Mouse (Mus musculus) cerebellum, adult 2 months (tissue): ENCODE measurements at regions not wholly inside any gene's neighbourhood (a gene's known extent, or its start where the extent isn't known, plus 50 kb on each side); places are given as distances from the start of the nearest gene placed in this dataset.

Source experiments
- DNase-seq, 2 experiments: peaks; one replicate each; pipeline ENCODE4 v3.0.0; 2021
- H3K27ac ChIP-seq: fragments of 200-500 bp; 2 replicates; pipeline ENCODE4 v1.5.1; 2012; ENCODE audit warnings: low read length, control low read depth, inconsistent platforms; ENCODE audit not compliant: insufficient read depth
- H3K27me3 ChIP-seq: fragments of 200-500 bp; 2 replicates; pipeline ENCODE4 v1.6.1; 2012; ENCODE audit warnings: inconsistent platforms, mild to moderate bottlenecking, low read length, moderate library complexity; ENCODE audit not compliant: control insufficient read depth, insufficient read depth
- H3K4me1 ChIP-seq: fragments of 200-500 bp; 2 replicates; pipeline ENCODE4 v1.6.1; 2011; ENCODE audit warnings: low read length; ENCODE audit not compliant: control insufficient read depth, insufficient read depth
- H3K4me3 ChIP-seq: fragments of 200-500 bp; replicated peaks from 2 replicates; pipeline ENCODE3; 2011; ENCODE audit warnings: mild to moderate bottlenecking, low read depth, low read length, control low read depth; ENCODE audit not compliant: insufficient read depth
- CTCF ChIP-seq: fragments of 200-500 bp; IDR thresholded peaks from 2 replicates; pipeline ENCODE4 v1.5.1; 2011; ENCODE audit warnings: low read depth, mild to moderate bottlenecking, control low read depth, low read length, moderate library complexity, borderline replicate concordance; ENCODE audit not compliant: insufficient read depth
- POLR2A ChIP-seq: fragments of 200-500 bp; IDR thresholded peaks from 2 replicates; pipeline ENCODE4 v1.6.1; 2011; ENCODE audit warnings: low read length, control low read depth, borderline replicate concordance; ENCODE audit not compliant: insufficient read depth
- WGBS: fragments of 180-500 bp; shearing (Covaris S2); methylation state at CpG from one replicate; pipeline ENCODE4 v1.1.7; 2018; 5-methylcytosine and 5-hydroxymethylcytosine counted together

DNA sequence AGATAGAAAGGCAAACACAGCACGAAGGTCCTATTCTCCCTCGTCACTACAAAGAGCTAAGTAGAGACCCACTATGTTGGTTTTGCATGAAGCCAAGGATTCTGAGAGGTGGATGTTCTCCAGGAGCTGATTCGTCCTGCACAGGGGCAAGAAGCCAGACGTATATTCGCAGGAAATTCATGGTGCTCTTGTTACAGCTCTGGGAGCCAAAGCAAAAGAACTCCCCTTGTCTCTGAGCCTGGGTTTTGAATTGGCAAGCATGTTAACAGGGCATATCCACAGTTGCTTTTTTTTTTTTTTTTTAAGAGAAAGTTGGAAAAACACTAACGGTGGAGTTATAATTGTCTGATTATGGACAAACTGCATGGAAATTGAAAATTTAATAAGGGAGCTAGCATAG lies 191.7 kb upstream of the Prickle1 start:
- no peak overlapping the region for H3K27ac ChIP-seq
- 73% methylated on average over 6 of the region's 6 CpGs for WGBS
- no peak overlapping the region for H3K4me3 ChIP-seq
- TF ChIP-seq POLR2A (no peak), CTCF (no peak)
- H3K27me3 ChIP-seq: no peaks in the 10 kb centered on the region
- no peak for DNase-seq
- H3K4me1 ChIP-seq: no peaks in the 10 kb centered on the region; the same call in 1 of the 2 replicates

GRCm38 (mm10) chr15:93785846-93786412 lies 190.2 kb upstream of the Prickle1 start:
- no peak for DNase-seq
- no peak for TF ChIP-seq CTCF
- TF ChIP-seq POLR2A: no peak
- no peak overlapping the region for H3K4me3 ChIP-seq
- 92% methylated on average over 11 of the region's 11 CpGs for WGBS
- H3K4me1 ChIP-seq: no peaks in the 10 kb centered on the region; the same call in 1 of the 2 replicates
- H3K27ac ChIP-seq: no peak overlapping the region
- no peaks in the 10 kb centered on the region for H3K27me3 ChIP-seq

GRCm38 (mm10) chr15:93783736-93784135 lies 188.0 kb upstream of the Prickle1 start:
- H3K4me3 ChIP-seq: no peak overlapping the region
- 90% methylated on average over 4 of the region's 4 CpGs for WGBS
- H3K27me3 ChIP-seq: no peaks in the 10 kb centered on the region
- no peak for TF ChIP-seq POLR2A
- no peak for TF ChIP-seq CTCF
- no peaks in the 10 kb centered on the region; the same call in 1 of the 2 replicates for H3K4me1 ChIP-seq
- DNase-seq: no peak
- H3K27ac ChIP-seq: no peak overlapping the region

DNA sequence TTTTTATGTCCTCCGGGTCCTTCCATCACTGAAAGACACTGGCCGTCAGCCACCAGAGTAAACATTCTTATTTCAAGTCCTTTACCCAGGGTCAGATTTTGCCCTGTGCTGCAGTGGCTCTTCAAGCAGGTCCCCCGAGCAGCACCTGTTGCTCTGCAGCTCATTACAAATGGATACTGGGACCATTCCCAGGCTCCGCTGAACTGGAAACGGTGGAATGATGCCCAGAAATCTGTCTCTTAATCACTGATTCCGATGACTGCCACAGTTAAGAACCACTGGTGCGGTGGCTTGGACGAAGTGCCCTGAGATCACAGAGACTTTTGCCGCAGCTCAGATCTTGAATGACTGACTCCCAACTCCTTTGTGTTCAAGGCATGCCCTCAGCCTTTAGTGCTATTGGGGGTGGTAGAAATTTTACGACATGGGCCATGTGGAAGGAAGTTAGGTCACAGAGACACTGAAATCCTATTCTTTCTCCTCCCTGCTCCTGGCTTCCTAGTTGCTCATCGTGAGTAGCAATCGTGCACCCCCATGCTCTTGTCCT lies 179.6 kb upstream of the Prickle1 start:
- no peak overlapping the region for H3K27ac ChIP-seq
- peak; percentile 9 to 19 for DNase-seq
- no peaks in the 10 kb centered on the region for H3K27me3 ChIP-seq
- TF ChIP-seq CTCF (no peak), POLR2A (no peak)
- peaks cover 2% of the 10 kb centered on the region; the same call in 1 of the 2 replicates for H3K4me1 ChIP-seq
- H3K4me3 ChIP-seq: no peak overlapping the region
- 6% methylated on average over 12 of the region's 12 CpGs for WGBS

DNA sequence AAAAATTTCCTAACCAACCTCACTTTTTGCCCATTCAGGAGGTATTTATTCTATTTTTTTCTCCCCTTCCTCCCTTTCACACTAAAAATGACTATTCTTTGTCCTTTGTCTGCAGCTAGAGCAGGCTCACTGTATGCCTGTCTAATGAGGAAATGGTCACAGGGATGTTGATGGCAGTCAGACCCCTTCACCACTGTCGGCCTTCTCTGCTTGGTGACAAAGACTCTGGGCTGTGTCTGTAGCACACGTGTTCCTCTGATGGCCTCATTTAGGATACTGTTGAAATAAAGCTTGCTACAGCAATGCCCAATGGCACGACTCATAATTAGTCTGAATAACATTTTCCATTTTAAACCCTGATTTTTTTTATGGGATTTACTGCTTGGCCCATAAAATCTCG lies 178.6 kb upstream of the Prickle1 start:
- Histone ChIP-seq H3K4me1 (peaks cover 2% of the 10 kb centered on the region; the same call in 1 of the 2 replicates), H3K4me3 (no peak overlapping the region), H3K27me3 (no peaks in the 10 kb centered on the region), H3K27ac (no peak overlapping the region)
- TF ChIP-seq POLR2A (no peak), CTCF (no peak)
- 72% methylated on average over 4 of the region's 4 CpGs for WGBS
- no peak for DNase-seq

GRCm38 (mm10) chr15:93766981-93767380 lies 171.3 kb upstream of the Prickle1 start:
- Histone ChIP-seq H3K4me3 (no peak overlapping the region), H3K27me3 (no peaks in the 10 kb centered on the region), H3K4me1 (no peaks in the 10 kb centered on the region), H3K27ac (no peak overlapping the region)
- DNase-seq: no peak
- 60% methylated on average over 3 of the region's 3 CpGs for WGBS
- TF ChIP-seq CTCF: no peak
- no peak for TF ChIP-seq POLR2A

GRCm38 (mm10) chr15:93763047-93763446 lies 167.4 kb upstream of the Prickle1 start:
- WGBS: 93% methylated on average over 5 of the region's 5 CpGs
- Histone ChIP-seq H3K27me3 (no peaks in the 10 kb centered on the region), H3K4me3 (no peak overlapping the region), H3K4me1 (no peaks in the 10 kb centered on the region), H3K27ac (no peak overlapping the region)
- TF ChIP-seq POLR2A: no peak
- no peak for TF ChIP-seq CTCF
- DNase-seq: no peak

- Histone ChIP-seq H3K27ac (no peak overlapping the region), H3K4me3 (no peak overlapping the region), H3K4me1 (no peaks in the 10 kb centered on the region), H3K27me3 (no peaks in the 10 kb centered on the region)
- DNase-seq: peak in 1 of 2 experiments; percentile 4
- WGBS: 49% methylated on average over 8 of the region's 8 CpGs
- TF ChIP-seq POLR2A (no peak), CTCF (no peak)
Observed at GRCm38 (mm10) chr15:93758204-93758836, 162.6 kb upstream of the Prickle1 start.
